Mouse (Mus musculus) limb, embryonic 12.5 days (tissue): ENCODE measurements at regions not wholly inside any gene's neighbourhood (a gene's known extent, or its start where the extent isn't known, plus 50 kb on each side); places are given as distances from the start of the nearest gene placed in this dataset.

ENCODE experiments used
- ATAC-seq: fragments of 200-750 bp; cut with Nextera tagmentation; 2 replicates; pipeline ENCODE4 v1.8.0; 2017; ENCODE audit warnings: low read depth, moderate TSS enrichment; ENCODE audit not compliant: insufficient number of reproducible peaks, insufficient read depth, low FRiP score, low TSS enrichment
- H3K27ac ChIP-seq: fragments of 300-500 bp; sonication (generic); 2 replicates; pipeline ENCODE4 v1.5.1; 2016; ENCODE audit warnings: mild to moderate bottlenecking, moderate library complexity
- H3K27me3 ChIP-seq: fragments of 300-500 bp; sonication (generic); 2 replicates; pipeline ENCODE4 v1.6.1; 2016; ENCODE audit warnings: mild to moderate bottlenecking, moderate library complexity
- H3K36me3 ChIP-seq: fragments of 300-500 bp; sonication (generic); 2 replicates; pipeline ENCODE4 v1.6.1; 2016; ENCODE audit warnings: mild to moderate bottlenecking, moderate library complexity
- H3K4me1 ChIP-seq: fragments of 300-500 bp; sonication (generic); replicated peaks from 2 replicates; pipeline ENCODE4 v1.6.1; 2016
- H3K4me2 ChIP-seq: fragments of 300-500 bp; sonication (generic); 2 replicates; pipeline ENCODE4 v1.6.1; 2016; ENCODE audit warnings: mild to moderate bottlenecking, moderate library complexity
- H3K4me3 ChIP-seq: fragments of 300-500 bp; sonication (generic); replicated peaks from 2 replicates; pipeline ENCODE4 v1.5.1; 2016; ENCODE audit warnings: mild to moderate bottlenecking
- H3K9ac ChIP-seq: fragments of 300-500 bp; sonication (generic); replicated peaks from 2 replicates; pipeline ENCODE4 v1.6.1; 2016; ENCODE audit warnings: mild to moderate bottlenecking, moderate library complexity
- H3K9me3 ChIP-seq: fragments of 300-500 bp; sonication (generic); 2 replicates; pipeline ENCODE4 v1.6.1; 2016; ENCODE audit warnings: mild to moderate bottlenecking, moderate library complexity
- WGBS: fragments of 180-500 bp; shearing (Covaris S2); methylation state at CpG from one replicate; pipeline ENCODE4 v1.1.7; 2016; 5-methylcytosine and 5-hydroxymethylcytosine counted together

DNA sequence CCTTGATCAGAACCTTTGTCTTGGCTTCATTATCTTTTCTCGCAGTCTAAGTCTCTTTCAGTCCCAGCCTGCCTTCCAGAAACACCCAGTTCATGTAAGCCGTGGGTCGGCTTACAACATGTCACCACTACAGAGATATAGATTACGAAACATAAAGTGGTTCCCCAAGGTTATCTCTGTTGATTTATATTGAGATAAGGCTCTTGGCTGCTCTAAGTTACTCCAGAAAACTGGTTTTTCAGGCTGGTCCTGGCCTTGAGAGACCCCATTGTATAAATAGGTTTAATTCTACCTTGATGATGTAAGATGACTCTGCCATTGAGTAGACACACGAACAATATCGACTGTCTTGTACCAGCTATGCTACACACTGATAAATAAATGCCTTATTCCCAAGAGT is 323.8 kb downstream of the Plod2 start:
- 85% methylated on average over 6 of the region's 6 CpGs for WGBS
- Histone ChIP-seq H3K9ac (no peak overlapping the region), H3K4me1 (no peaks in the 10 kb centered on the region), H3K4me2 (no peak overlapping the region), H3K4me3 (no peak overlapping the region), H3K9me3 (no peaks in the 10 kb centered on the region), H3K27me3 (no peaks in the 10 kb centered on the region), H3K36me3 (no peaks in the 10 kb centered on the region), H3K27ac (no peak overlapping the region)
- ATAC-seq = no peak

- Histone ChIP-seq H3K27ac (no peak overlapping the region), H3K4me1 (no peaks in the 10 kb centered on the region), H3K36me3 (no peaks in the 10 kb centered on the region), H3K4me2 (no peak overlapping the region), H3K27me3 (no peaks in the 10 kb centered on the region), H3K9ac (no peak overlapping the region), H3K9me3 (no peaks in the 10 kb centered on the region), H3K4me3 (no peak overlapping the region)
- WGBS = 28% methylated on average over 4 of the region's 4 CpGs
- ATAC-seq = no peak
These were observed 336.6 kb downstream of the Plod2 start for GRCm38 (mm10) chr9:92878589-92878988.

GRCm38 (mm10) chr9:92879812-92880211 is 337.8 kb downstream of the Plod2 start:
- no peaks in the 10 kb centered on the region for H3K36me3 ChIP-seq
- H3K27me3 ChIP-seq = no peaks in the 10 kb centered on the region
- H3K4me2 ChIP-seq = no peak overlapping the region
- H3K4me3 ChIP-seq = no peak overlapping the region
- ATAC-seq = no peak
- WGBS = 82% methylated on average over 2 of the region's 2 CpGs
- H3K27ac ChIP-seq = no peak overlapping the region
- no peaks in the 10 kb centered on the region for H3K4me1 ChIP-seq
- no peak overlapping the region for H3K9ac ChIP-seq
- no peaks in the 10 kb centered on the region for H3K9me3 ChIP-seq

DNA sequence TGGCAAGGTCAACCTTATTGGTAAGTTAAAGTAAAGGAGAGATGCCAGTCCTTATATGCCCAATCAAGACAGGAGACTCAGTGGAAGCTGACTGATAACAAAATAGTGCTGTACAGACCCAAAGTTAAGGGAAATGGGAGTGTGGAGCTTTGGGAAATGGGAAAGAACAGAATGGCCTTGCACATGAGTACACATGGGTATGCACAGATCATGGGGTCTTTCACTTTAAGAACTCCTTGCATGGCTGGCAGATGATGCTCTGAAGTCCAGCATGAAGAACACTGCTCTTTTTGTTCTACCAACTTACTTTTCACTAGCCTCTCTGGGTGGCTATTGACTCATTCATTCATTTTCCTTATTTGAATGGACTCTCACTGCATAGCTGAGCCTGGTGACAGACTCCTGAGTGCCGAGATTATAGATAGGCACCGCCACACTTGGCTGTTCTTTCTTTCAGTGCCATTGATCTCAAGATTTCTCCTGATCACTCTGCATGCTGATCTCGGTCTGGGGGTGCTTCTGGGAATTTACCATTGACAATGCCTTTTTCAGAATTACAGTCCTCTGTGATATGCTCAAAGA is 340.3 kb downstream of the Plod2 start:
- 79% methylated on average over 3 of the region's 3 CpGs for WGBS
- Histone ChIP-seq H3K36me3 (no peaks in the 10 kb centered on the region), H3K9me3 (no peaks in the 10 kb centered on the region), H3K9ac (no peak overlapping the region), H3K4me2 (no peak overlapping the region), H3K4me1 (no peaks in the 10 kb centered on the region), H3K27me3 (no peaks in the 10 kb centered on the region), H3K27ac (no peak overlapping the region), H3K4me3 (no peak overlapping the region)
- no peak for ATAC-seq

DNA sequence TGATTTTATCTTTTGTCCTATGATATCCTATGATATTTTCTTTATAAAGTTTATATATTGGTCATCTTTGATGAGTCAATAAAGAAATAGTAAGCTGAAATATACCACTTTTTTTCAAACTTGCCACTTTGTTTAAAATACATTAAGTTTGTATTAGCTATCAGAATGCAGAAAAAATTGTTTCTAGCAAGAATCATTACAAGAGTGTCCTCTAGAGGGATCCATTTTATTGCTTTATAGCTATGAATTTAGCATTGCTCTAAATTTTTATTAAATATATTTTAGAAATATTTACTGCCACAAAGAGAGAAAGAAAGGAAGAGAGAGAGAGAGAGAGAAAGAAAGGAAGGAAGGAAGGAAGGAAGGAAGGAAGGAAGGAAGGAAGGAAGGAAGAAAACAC is 348.0 kb downstream of the Plod2 start:
- H3K4me3 ChIP-seq = no peak overlapping the region
- no peaks in the 10 kb centered on the region for H3K36me3 ChIP-seq
- no peaks in the 10 kb centered on the region for H3K4me1 ChIP-seq
- no peak overlapping the region for H3K27ac ChIP-seq
- no peak overlapping the region for H3K9ac ChIP-seq
- no peak for ATAC-seq
- H3K9me3 ChIP-seq = no peaks in the 10 kb centered on the region
- H3K4me2 ChIP-seq = no peak overlapping the region
- no peaks in the 10 kb centered on the region for H3K27me3 ChIP-seq

- Histone ChIP-seq H3K27me3 (no peaks in the 10 kb centered on the region), H3K36me3 (no peaks in the 10 kb centered on the region), H3K4me1 (no peaks in the 10 kb centered on the region), H3K9ac (no peak overlapping the region), H3K4me2 (no peak overlapping the region), H3K27ac (no peak overlapping the region), H3K4me3 (no peak overlapping the region), H3K9me3 (no peaks in the 10 kb centered on the region)
- no peak for ATAC-seq
- WGBS = 86% methylated on average over 4 of the region's 4 CpGs
These were observed 357.7 kb downstream of the Plod2 start for GRCm38 (mm10) chr9:92899733-92900132.

DNA sequence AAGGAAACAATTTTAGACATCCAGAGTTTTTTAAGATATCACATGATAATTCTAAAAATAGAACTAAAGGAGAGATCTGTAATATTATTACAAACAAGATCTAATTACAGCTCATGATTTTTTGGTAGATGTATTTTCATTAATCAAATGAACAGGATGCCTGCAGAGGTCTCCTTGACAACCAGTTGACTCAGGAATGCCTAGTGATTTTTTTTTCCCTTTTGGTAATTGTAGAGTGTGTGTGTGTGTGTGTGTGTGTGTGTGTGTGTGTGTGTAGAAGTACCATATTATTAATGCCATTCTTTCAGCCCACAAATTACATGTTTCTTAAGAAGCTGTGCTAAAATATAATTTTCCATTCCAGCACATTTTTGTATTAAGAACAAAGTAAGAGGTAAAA is 365.1 kb downstream of the Plod2 start:
- no peak for ATAC-seq
- H3K27me3 ChIP-seq = no peaks in the 10 kb centered on the region
- no peaks in the 10 kb centered on the region for H3K4me1 ChIP-seq
- no peak overlapping the region for H3K27ac ChIP-seq
- H3K4me2 ChIP-seq = no peak overlapping the region
- H3K9ac ChIP-seq = no peak overlapping the region
- H3K9me3 ChIP-seq = no peaks in the 10 kb centered on the region
- no peak overlapping the region for H3K4me3 ChIP-seq
- H3K36me3 ChIP-seq = no peaks in the 10 kb centered on the region

DNA sequence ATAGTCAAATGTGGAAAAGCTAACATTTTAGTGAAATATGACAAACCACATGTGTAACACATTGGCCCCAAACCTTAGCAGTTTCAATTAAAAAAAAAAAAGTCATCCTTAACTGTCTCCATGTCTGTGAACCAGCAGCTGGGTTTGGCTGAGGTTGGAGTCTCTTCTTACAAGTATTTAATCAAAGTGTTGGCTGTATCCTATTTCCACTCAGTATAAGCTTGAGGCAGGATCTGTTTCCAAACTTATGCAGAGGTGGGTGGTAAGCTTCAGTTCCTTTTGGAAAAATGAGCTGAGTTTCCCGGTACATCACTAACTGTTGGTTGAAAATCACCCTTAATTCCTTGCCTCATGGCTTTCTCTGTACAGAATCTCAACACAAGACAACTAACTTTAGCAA is 377.4 kb downstream of the Plod2 start:
- no peaks in the 10 kb centered on the region for H3K27me3 ChIP-seq
- WGBS = 89% methylated on average over 1 of the region's 1 CpGs
- H3K4me3 ChIP-seq = no peak overlapping the region
- no peak overlapping the region for H3K4me2 ChIP-seq
- no peak for ATAC-seq
- H3K9ac ChIP-seq = no peak overlapping the region
- no peaks in the 10 kb centered on the region for H3K36me3 ChIP-seq
- no peaks in the 10 kb centered on the region for H3K4me1 ChIP-seq
- H3K27ac ChIP-seq = no peak overlapping the region
- no peaks in the 10 kb centered on the region for H3K9me3 ChIP-seq

GRCm38 (mm10) chr9:92930231-92930966 is 388.4 kb downstream of the Plod2 start:
- 60% methylated on average over 6 of the region's 6 CpGs for WGBS
- Histone ChIP-seq H3K27me3 (no peaks in the 10 kb centered on the region), H3K36me3 (no peaks in the 10 kb centered on the region), H3K4me1 (no peaks in the 10 kb centered on the region), H3K27ac (no peak overlapping the region), H3K9me3 (peaks cover 16% of the 10 kb centered on the region), H3K4me3 (no peak overlapping the region), H3K9ac (no peak overlapping the region), H3K4me2 (no peak overlapping the region)
- ATAC-seq = no peak

- H3K4me3 ChIP-seq = no peak overlapping the region
- no peak overlapping the region for H3K27ac ChIP-seq
- ATAC-seq = no peak
- peaks cover 29% of the 10 kb centered on the region for H3K9me3 ChIP-seq
- no peak overlapping the region for H3K4me2 ChIP-seq
- no peaks in the 10 kb centered on the region for H3K27me3 ChIP-seq
- H3K9ac ChIP-seq = no peak overlapping the region
- WGBS = 82% methylated on average over 1 of the region's 1 CpGs
- H3K36me3 ChIP-seq = no peaks in the 10 kb centered on the region
- no peaks in the 10 kb centered on the region for H3K4me1 ChIP-seq
These were observed 395.8 kb downstream of the Plod2 start for GRCm38 (mm10) chr9:92937802-92938201.

DNA sequence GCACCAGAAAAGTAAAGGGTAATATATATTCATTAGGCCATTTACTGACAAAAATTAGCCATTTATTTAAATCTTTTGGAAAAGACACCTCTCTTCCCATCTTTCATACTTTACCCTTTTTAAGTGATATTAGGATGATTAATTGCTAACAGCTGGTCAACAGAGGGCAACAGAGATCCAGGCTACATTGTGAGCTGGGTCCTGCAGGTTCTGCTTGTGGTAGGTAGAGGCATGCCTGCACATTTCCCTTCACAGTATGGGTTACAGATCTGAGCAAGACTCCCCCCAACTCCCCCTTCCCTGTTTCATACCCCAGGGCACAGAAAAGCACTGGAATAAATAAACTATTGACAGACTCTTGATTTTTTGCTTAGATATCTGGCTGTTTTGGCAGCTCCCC is 408.1 kb downstream of the Plod2 start:
- no peak for ATAC-seq
- H3K9ac ChIP-seq = no peak overlapping the region

GRCm38 (mm10) chr9:92963275-92963674 is 421.3 kb downstream of the Plod2 start:
- H3K4me2 ChIP-seq = no peak overlapping the region
- no peaks in the 10 kb centered on the region for H3K9me3 ChIP-seq
- no peaks in the 10 kb centered on the region for H3K27me3 ChIP-seq
- H3K4me3 ChIP-seq = no peak overlapping the region
- no peak overlapping the region for H3K27ac ChIP-seq
- H3K36me3 ChIP-seq = no peaks in the 10 kb centered on the region
- ATAC-seq = no peak
- H3K9ac ChIP-seq = no peak overlapping the region
- no peaks in the 10 kb centered on the region for H3K4me1 ChIP-seq
- WGBS = 92% methylated on average over 1 of the region's 1 CpGs

More for the DNA sequence above, 408.1 kb downstream of the Plod2 start:
- Histone ChIP-seq H3K27ac (no peak overlapping the region), H3K4me3 (no peak overlapping the region), H3K27me3 (no peaks in the 10 kb centered on the region), H3K36me3 (no peaks in the 10 kb centered on the region), H3K4me2 (no peak overlapping the region), H3K4me1 (no peaks in the 10 kb centered on the region), H3K9me3 (no peaks in the 10 kb centered on the region)
